Mouse (Mus musculus) ES-Bruce4 (cell line): Measurements from ENCODE around the gene Mon1a. TPM values are rescaled to one million over a fixed set of nuclear protein-coding genes. Genes with fewer than 3 reads are reported as not detected.
A peak's percentile ranks its signal among the peaks of the same experiment; 100 is the strongest.

ENCODE experiments used
- H3K27ac ChIP-seq: 2 replicates; pipeline ENCODE4 v1.5.1; 2012; ENCODE audit warnings: low read length, inconsistent platforms; ENCODE audit not compliant: insufficient read depth
- H3K27me3 ChIP-seq: 2 replicates; pipeline ENCODE4 v1.6.1; 2012; ENCODE audit warnings: mild to moderate bottlenecking, low read length, inconsistent platforms; ENCODE audit not compliant: control insufficient read depth, poor library complexity, insufficient read depth, severe bottlenecking
- H3K36me3 ChIP-seq: 2 replicates; pipeline ENCODE4 v1.6.1; 2012; ENCODE audit warnings: inconsistent platforms, mild to moderate bottlenecking, low read length, moderate library complexity; ENCODE audit not compliant: control insufficient read depth, poor library complexity, insufficient read depth, severe bottlenecking
- H3K4me1 ChIP-seq: one replicate; pipeline ENCODE4 v1.8.1; 2011; ENCODE audit warnings: low read length; ENCODE audit not compliant: control insufficient read depth, insufficient read depth
- H3K4me3 ChIP-seq: 2 replicates; pipeline ENCODE4 v1.5.1; 2011; ENCODE audit warnings: low read depth, mild to moderate bottlenecking, low read length
- H3K9ac ChIP-seq: 2 replicates; pipeline ENCODE4 v1.6.1; 2012; ENCODE audit warnings: low read depth, mild to moderate bottlenecking, inconsistent platforms; ENCODE audit not compliant: poor library complexity, severe bottlenecking
- H3K9me3 ChIP-seq: replicated peaks from 2 replicates; pipeline ENCODE4 v1.6.1; 2012; ENCODE audit warnings: mild to moderate bottlenecking, low read length, inconsistent platforms; ENCODE audit not compliant: control insufficient read depth, poor library complexity, insufficient read depth, severe bottlenecking
- CTCF ChIP-seq: IDR thresholded peaks from one replicate; pipeline ENCODE4 v1.8.1; 2011; ENCODE audit warnings: low read depth, low read length
- EP300 ChIP-seq: IDR thresholded peaks from 2 replicates; pipeline ENCODE4 v1.6.1; 2011; ENCODE audit warnings: low read depth, low read length; ENCODE audit not compliant: insufficient read depth
- POLR2A ChIP-seq: IDR thresholded peaks from one replicate; pipeline ENCODE4 v1.8.1; 2011; ENCODE audit warnings: low read length; ENCODE audit not compliant: insufficient read depth
- polyA plus RNA-seq: library from polyadenylated mRNA; stranded (reverse); fragments of >200 nt; gene quantifications from 2 replicates; pipeline ENCODE4 v1.2.4, GENCODE M21; 2011; ENCODE audit warnings: low read depth; ENCODE audit not compliant: missing spikeins, insufficient read depth, insufficient read length

The Mon1a gene
- 3.0 and 4.2 TPM in 2 replicates for polyA plus RNA-seq

DNA sequence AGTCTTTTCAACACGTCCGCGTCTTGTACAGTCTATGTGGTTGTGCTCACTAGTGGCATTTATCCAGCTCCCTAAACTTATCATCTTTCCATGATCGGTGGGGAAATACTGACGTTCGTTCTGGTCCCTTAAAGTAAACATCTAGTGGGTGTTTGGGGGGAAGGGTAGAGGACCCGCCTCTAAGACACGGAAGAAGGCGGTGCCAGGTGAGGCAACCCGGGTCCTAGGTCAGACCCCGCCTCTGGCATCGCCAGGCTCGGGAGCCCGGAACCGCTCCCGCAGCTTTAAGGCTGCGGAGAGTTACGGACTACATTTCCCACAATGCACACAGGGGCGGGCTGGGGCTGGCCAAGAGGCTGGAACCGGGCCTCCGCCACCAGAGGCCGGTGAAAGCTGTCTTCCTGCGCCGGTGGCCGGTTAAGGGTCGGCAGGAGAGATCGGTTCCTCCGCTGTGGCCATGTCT lies at the start of gene Mon1a:
Gene Mon1a, plus strand, starts transcription at position 348 of the 463 bp plus-strand sequence.
- Histone ChIP-seq H3K4me1 (no peaks in the 10 kb centered on the region), H3K4me3 (peak within 1 kb of the TSS; percentile 73), H3K36me3 (no peaks in the 10 kb centered on the region), H3K27ac (no peak within 1 kb of the TSS), H3K27me3 (no peaks in the 10 kb centered on the region), H3K9ac (peak within 1 kb of the TSS; percentile 16), H3K9me3 (no peaks in the 10 kb centered on the region)
- TF ChIP-seq POLR2A (no peak), EP300 (no peak), CTCF (no peak)

DNA sequence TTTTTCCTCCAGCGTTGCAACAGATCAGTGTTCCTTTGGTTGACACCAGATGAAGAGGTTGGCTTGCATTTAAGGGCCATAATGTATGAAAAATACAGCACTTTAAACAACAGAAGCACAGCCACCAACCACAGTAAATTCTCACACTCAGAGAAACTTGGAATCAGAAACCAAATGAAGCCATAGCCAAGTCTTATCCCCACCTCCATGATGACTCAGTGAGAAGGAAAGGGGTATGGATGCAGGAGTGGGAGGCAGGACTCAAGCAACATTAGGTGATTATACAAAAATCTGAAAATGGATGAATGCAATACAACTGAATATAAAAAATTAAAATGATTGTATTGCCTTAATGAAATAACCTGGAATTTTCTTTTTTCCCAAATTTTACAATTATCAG lies 49.1 kb upstream of the Mon1a start:
- no peak for TF ChIP-seq EP300
- TF ChIP-seq CTCF = no peak
- TF ChIP-seq POLR2A = no peak
- Histone ChIP-seq H3K27ac (no peak overlapping the region), H3K9ac (no peak overlapping the region), H3K4me3 (no peak overlapping the region), H3K4me1 (no peaks in the 10 kb centered on the region), H3K36me3 (peaks cover 2% of the 10 kb centered on the region; the same call in 1 of the 2 replicates), H3K9me3 (no peaks in the 10 kb centered on the region), H3K27me3 (no peaks in the 10 kb centered on the region)

DNA sequence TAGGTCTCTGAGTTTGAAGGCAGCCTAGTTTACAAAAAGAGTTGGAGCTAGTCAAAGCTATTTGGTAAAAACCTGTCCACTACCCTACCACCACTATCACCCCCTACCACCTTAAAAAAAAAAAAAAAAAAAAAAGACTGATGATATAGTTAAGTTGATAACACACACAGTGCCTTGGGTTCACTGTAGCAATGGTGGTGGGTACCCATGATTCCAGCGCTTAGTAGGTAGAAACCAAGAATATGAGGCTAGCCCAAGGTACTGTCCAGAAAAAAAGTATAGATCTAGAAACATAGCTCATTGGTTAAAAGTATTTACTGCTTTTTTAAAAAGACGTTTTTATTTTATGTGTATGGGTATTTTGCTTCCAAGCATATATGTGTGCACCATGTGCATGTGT lies 45.2 kb upstream of the Mon1a start:
- TF ChIP-seq EP300 (no peak), POLR2A (no peak), CTCF (no peak)
- Histone ChIP-seq H3K27ac (no peak overlapping the region), H3K27me3 (no peaks in the 10 kb centered on the region), H3K9me3 (no peaks in the 10 kb centered on the region), H3K4me1 (no peaks in the 10 kb centered on the region), H3K4me3 (no peak overlapping the region), H3K9ac (no peak overlapping the region), H3K36me3 (peaks cover 9% of the 10 kb centered on the region)

GRCm38 (mm10) chr9:107848922-107849321 lies 39.0 kb upstream of the Mon1a start:
- Histone ChIP-seq H3K4me3 (no peak overlapping the region), H3K9ac (no peak overlapping the region), H3K27me3 (no peaks in the 10 kb centered on the region), H3K9me3 (no peaks in the 10 kb centered on the region), H3K27ac (no peak overlapping the region), H3K4me1 (no peaks in the 10 kb centered on the region), H3K36me3 (peaks cover 13% of the 10 kb centered on the region)
- TF ChIP-seq POLR2A (no peak), EP300 (no peak)

- no peak for TF ChIP-seq POLR2A
- TF ChIP-seq EP300 = no peak
- no peak for TF ChIP-seq CTCF
- H3K9ac ChIP-seq = no peak overlapping the region
- peaks cover 11% of the 10 kb centered on the region; the same call in 1 of the 2 replicates for H3K36me3 ChIP-seq
Observed at GRCm38 (mm10) chr9:107858343-107858742, 29.6 kb upstream of the Mon1a start.

GRCm38 (mm10) chr9:107864493-107864892 lies 23.5 kb upstream of the Mon1a start:
- TF ChIP-seq CTCF (no peak), EP300 (no peak), POLR2A (no peak)
- Histone ChIP-seq H3K4me3 (no peak overlapping the region), H3K27me3 (no peaks in the 10 kb centered on the region), H3K9ac (no peak overlapping the region), H3K27ac (no peak overlapping the region), H3K36me3 (peaks cover 9% of the 10 kb centered on the region), H3K4me1 (no peaks in the 10 kb centered on the region), H3K9me3 (peaks cover 8% of the 10 kb centered on the region)

More at GRCm38 (mm10) chr9:107858343-107858742, 29.6 kb upstream of the Mon1a start:
- no peaks in the 10 kb centered on the region for H3K4me1 ChIP-seq
- H3K27me3 ChIP-seq = no peaks in the 10 kb centered on the region
- H3K9me3 ChIP-seq = no peaks in the 10 kb centered on the region
- no peak overlapping the region for H3K4me3 ChIP-seq
- no peak overlapping the region for H3K27ac ChIP-seq
